Mouse (Mus musculus) embryo, embryonic 11.5 days (tissue): ENCODE measurements around the gene Hexa.

Experiments
- DNase-seq: peaks from one replicate; pipeline ENCODE4 v3.0.0-alpha.2; 2012; ENCODE audit warnings: low read depth, low spot score

Hexa gene

DNA sequence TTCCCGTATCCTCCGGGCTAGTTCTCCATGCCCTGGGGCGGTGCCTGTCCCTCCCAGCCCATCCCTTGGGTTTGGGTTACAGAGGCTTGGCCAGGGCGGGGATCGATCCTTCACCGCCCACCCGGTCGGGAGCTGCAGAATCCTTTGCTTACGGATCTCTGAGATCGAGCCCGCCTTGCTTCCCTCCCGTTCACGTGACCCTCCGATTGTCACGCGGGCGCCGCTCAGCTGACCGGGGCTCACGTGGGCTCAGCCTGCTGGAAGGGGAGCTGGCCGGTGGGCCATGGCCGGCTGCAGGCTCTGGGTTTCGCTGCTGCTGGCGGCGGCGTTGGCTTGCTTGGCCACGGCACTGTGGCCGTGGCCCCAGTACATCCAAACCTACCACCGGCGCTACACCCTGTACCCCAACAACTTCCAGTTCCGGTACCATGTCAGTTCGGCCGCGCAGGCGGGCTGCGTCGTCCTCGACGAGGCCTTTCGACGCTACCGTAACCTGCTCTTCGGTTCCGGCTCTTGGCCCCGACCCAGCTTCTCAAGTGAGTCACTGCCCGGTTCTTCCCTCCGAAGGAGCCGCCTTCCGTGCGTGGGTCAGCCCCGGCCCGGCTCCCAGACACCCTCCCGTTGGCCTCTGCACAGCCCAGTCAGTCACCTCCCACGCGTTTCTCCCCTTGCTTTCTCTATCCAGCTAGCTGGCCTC lies at the start of gene Hexa, which contains the start of gene Tmem202:
TSS of gene Hexa (plus strand) at position 100 of the 697 bp plus-strand sequence.
TSS of gene Tmem202 (minus strand) at position 407 of the 697 bp plus-strand sequence.
- peak; percentile 74 for DNase-seq

GRCm38 (mm10) chr9:59508146-59508545 lies 31.2 kb upstream of the Hexa start:
- no peak for DNase-seq

GRCm38 (mm10) chr9:59512381-59512780 lies 27.0 kb upstream of the Hexa start:
- DNase-seq, result no peak

DNA sequence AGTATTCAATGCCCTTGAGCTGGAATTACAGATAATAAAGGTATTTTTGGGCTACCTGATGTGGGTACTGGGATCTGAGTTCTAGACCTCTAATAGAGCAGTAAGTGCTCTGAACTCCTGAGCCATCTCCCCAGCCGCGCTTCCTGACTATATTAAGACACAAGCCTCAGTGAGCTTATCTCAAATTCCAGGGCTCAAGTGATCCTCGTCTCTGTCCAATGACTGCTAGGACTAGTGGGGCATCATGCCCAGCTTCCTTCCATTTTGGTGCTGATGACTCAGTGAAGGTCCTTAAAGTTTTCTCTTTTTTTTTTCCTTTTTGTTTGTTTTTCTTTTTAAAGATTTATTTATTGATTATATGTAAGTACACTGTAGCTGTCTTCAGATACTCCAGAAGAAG lies 24.3 kb upstream of the Hexa start:
- DNase-seq, result no peak

DNA sequence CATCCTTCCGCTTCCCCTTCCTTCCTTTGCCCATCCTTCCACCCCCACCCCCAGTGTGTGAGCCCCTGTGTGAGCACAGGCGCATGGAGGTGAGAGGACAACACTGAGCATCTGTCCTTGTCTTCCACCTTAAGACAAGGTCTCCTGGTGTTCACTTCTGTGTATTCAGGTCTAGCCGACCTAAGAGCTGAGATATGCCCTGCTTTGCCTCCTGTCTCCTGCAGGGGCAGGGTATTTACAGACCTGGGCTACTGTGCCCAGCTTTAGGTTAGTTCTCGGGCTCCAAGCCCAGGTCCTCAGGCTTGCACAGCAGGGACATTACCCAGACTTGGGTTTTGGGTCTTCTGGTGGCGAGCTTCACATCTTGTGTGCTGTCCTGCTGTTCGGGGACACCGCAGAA lies 22.2 kb upstream of the Hexa start:
- DNase-seq, result no peak

DNA sequence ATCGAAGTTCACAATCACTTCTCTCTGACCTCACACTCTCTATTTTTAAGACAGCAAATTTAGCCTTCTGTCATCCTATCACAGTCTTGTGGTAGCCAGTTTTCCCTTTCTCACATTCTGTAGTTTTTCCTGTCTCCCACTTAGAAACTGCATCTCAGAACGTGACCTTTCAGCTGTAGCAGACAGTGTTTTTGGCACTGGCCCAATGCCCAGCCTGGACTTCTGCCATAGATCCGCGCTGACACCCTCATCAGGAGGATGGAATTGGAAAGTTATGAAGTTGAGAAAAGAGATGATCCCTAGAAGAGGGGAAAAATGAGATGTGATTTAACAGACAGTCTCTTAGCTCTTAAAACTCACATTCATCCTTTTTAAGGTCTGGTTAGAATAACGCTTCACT lies 20.4 kb upstream of the Hexa start:
- no peak for DNase-seq

DNA sequence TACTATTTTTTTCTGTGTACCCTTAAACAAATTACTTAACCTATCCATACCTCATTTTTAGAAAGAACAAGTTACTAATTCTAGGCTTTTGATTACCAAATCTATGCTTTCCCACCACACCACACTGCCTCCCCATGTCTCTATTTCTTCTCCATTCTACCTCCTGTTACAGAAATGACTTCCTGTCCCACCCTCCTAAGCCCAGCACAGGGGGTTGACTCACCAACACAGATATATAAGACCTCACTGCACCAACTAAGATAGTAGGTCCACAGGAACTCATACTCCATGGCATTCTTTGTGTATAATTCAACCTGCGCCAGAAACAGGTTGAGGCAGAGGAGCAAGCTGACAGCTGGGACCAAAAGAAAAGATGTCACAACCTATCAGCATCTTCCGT lies 19.9 kb upstream of the Hexa start:
- DNase-seq, result no peak

DNA sequence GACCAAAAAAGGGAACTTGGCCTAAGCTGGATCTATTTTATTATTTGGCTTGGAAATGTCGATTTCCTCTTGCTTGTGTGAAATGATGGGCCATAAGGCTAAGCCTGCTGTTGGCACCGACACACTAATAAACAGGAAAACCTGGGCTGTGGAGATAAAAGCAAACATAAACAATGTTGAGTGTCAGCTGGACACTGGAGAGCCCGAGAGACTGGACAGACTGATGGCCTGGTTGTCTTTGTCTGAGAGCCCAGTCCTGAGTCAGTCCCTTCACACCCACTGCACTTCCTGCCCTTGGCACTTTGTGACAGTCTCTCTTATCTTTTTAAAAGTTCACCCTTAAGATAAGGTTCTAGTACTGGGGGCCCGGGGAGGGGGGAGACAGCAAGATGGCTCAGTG lies 16.4 kb upstream of the Hexa start:
- DNase-seq, result no peak

DNA sequence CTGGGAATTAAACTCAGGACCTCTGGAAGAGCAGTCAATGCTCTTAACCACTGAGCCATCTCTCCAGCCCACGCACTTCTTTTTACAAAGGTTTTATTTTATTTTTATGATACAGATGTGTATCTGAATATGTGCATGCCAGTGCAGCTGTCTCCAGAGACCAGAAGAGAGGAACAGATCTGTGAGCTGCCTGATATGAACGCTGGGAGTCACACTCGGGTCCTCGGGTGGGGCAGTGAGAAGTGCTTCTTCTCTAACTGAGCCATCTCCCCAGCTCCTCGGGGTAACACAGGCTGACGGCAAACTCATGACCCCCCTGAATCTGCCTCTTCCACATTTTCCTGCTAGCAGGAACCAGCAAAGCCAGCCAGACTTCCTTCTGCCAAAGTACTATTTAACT lies 12.6 kb upstream of the Hexa start:
- DNase-seq, result no peak

- DNase-seq, result no peak
Observed at GRCm38 (mm10) chr9:59527580-59527979, 11.8 kb upstream of the Hexa start.

DNA sequence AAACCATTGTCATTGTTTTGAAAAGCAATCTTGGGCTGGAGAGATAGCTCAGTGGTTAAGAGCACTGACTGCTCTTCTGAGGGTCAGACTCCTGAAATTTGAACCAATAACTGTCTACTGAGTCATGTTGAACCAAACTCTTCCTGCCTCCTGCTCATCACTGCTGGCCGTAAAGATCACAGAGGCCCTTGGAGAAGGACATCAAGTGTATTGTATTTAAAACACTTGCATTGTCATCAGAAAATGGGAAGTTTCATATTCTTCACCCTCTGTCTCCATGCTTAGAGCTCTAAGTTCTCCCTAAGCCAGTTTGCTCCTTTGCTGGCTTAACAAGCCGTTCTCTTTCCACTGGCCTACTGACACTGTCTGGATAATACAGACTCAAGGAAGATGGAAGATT lies 11.1 kb upstream of the Hexa start:
- no peak for DNase-seq

- no peak for DNase-seq
Observed at GRCm38 (mm10) chr9:59531645-59532044, 7.7 kb upstream of the Hexa start.

DNA sequence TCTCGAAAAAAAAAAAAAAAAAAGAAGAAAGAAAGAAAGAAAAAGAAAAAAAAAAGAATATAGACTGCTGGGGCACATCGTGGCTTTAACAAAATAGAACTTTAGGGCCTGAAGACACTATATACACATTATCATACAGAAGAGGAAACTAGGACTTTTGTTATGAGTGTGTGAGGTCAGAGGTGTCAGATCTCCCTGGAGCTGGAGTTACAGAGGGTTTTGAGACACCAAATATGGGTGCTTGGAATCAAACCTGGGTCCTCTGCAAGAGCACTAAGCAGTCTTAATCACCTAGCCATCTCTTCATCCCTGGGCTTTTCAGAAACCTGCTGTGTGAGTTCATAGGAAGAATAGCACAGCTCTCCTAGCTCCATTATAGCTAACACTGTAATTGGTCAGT lies 5.9 kb upstream of the Hexa start:
- DNase-seq, result no peak

GRCm38 (mm10) chr9:59533889-59534288 lies 5.5 kb upstream of the Hexa start:
- no peak for DNase-seq

GRCm38 (mm10) chr9:59537651-59538050 lies 1.7 kb upstream of the Hexa start:
- no peak for DNase-seq

- no peak for DNase-seq
Observed at GRCm38 (mm10) chr9:59541617-59542016, 2.3 kb downstream of the Hexa start.

- DNase-seq, result no peak
Observed at GRCm38 (mm10) chr9:59542766-59543324, 3.5 kb downstream of the Hexa start.

GRCm38 (mm10) chr9:59544739-59545138 lies 5.4 kb downstream of the Hexa start:
- DNase-seq, result no peak

GRCm38 (mm10) chr9:59547869-59548268 lies 8.5 kb downstream of the Hexa start:
- no peak for DNase-seq

DNA sequence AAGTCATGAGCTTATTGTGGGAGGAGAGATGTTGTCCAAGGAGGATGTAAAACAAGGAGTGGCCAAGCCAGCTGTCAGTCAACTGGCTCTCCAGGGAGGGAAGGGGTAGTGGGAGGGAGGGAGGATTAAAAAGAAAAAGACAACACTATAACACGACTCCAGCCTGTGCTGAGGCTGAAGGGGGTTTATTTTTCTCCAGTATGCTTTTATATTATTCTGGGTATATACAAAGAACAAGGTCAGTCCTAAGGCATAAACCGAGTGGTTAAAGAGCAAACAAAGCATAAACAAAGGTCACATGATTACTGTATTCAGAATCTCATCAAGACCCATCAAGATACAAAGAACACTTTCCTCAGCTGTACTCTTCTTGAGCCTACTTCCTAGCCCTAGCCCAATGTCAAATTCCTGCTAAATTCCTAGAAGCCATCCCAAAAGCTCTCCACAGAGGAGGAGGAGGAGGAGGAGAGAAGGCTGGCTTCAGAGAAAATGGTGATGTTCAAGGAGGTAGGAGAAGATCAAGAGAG lies 9.7 kb downstream of the Hexa start:
- no peak for DNase-seq

DNA sequence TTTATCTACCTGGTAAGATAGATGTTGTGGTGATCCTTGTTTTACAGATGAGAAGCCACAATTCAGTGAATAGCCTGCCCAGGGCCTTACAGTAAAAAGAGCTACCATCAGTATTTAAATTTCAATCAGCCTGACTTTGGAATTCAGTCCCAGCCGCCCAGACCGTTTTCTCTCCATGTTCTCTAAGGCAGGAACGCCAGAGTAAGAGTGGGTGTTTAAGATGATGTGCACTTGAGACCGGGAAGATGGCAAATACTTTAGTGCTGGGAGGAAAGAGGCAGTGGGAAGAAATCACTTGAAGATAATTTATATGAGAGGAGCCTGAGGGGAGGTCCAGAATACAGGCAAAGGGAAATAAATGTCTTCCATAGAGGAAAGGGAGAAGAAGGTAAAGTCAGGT lies 10.7 kb downstream of the Hexa start:
- DNase-seq, result no peak

DNA sequence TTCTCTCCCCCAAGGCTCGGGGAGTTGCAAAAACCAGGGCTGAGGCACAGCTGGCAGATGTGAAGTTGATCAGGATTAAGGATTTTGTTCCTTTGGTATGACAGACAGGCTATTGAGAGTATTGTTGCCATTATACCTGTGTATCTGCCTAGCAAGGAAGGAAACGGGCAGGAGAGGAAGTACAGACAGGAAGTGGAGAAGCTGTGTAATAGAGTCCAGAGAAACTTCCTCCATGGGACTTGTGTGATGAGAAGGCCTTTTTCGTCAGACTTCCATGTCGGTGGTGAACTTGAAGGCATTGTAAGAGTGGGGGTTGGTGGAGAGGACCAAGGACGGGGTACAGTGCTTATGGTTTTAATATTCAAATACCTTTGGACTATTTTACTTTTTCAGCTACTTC lies 11.7 kb downstream of the Hexa start:
- no peak for DNase-seq

- DNase-seq, result no peak
Observed at GRCm38 (mm10) chr9:59551620-59552031, 12.3 kb downstream of the Hexa start.
